ENCODE assay signal across 16 mouse cellular contexts in genomic region chr3:51949651-51950050, GRCm38 (mm10).
"Had no signal": no experiment of that assay in that cellular context is flagged by ENCODE, and none has a peak within 500 bp of the region (broad histone marks: within the 10 kb centered on the region; RNA-seq: fewer than 3 reads in every experiment).

No protein-coding gene starts in this region.

- H3K9ac ChIP-seq: intestine, embryonic 15.5 days; limb, embryonic 12.5 days; limb, embryonic 15.5 days; liver, embryonic 14.5 days; liver, postnatal 0 days had no signal

- H3K4me2 ChIP-seq: intestine, embryonic 15.5 days; limb, embryonic 12.5 days; limb, embryonic 15.5 days; liver, embryonic 11.5 days; midbrain, embryonic 11.5 days had no signal

- ATAC-seq: intestine, embryonic 15.5 days; liver, postnatal 0 days had no signal

- H3K27ac ChIP-seq: intestine, embryonic 15.5 days; limb, embryonic 12.5 days; limb, embryonic 15.5 days; liver, embryonic 14.5 days; stomach, postnatal 0 days had no signal

- DNase-seq: kidney, adult 11 months; kidney, adult 8-10 months; kidney, postnatal 4 days; left cerebral cortex, postnatal 4 days; liver, postnatal 0 days; midbrain, embryonic 14.5 days; thymus, adult 2 months; thymus, postnatal 14 days; thymus, postnatal 4 days had no signal

- H3K36me3 ChIP-seq: intestine, embryonic 15.5 days; limb, embryonic 12.5 days; limb, embryonic 15.5 days had no signal

- H3K4me3 ChIP-seq: intestine, embryonic 15.5 days; limb, embryonic 12.5 days; limb, embryonic 15.5 days had no signal

- H3K9me3 ChIP-seq: intestine, embryonic 15.5 days; limb, embryonic 12.5 days; limb, embryonic 15.5 days had no signal

- H3K27me3 ChIP-seq: intestine, embryonic 15.5 days; limb, embryonic 12.5 days; limb, embryonic 15.5 days had no signal
